Mouse (Mus musculus) forebrain, embryonic 11.5 days (tissue): Measurements from ENCODE around the gene Krt33a. TPM values are rescaled to one million over a fixed set of nuclear protein-coding genes. Genes with fewer than 3 reads are reported as not detected.

Experiments
- ATAC-seq: fragments of 200-750 bp; cut with Nextera tagmentation; replicated peaks from 2 replicates; pipeline ENCODE4 v1.8.0; 2017; ENCODE audit warnings: moderate TSS enrichment; ENCODE audit not compliant: low FRiP score
- DNase-seq: peaks from one replicate; pipeline ENCODE4 v3.0.0-alpha.2; 2017; ENCODE audit warnings: low spot score
- H3K27ac ChIP-seq: fragments of 300-500 bp; sonication (generic); 2 replicates; pipeline ENCODE4 v1.5.1; 2014; ENCODE audit warnings: low read depth, low read length
- H3K27me3 ChIP-seq: fragments of 300-500 bp; sonication (generic); 2 replicates; pipeline ENCODE4 v1.6.1; 2014; ENCODE audit warnings: mild to moderate bottlenecking, low read length, mixed read lengths; ENCODE audit not compliant: control insufficient read depth, insufficient read depth
- H3K36me3 ChIP-seq: fragments of 300-500 bp; sonication (generic); 2 replicates; pipeline ENCODE4 v1.6.1; 2014; ENCODE audit warnings: mild to moderate bottlenecking, low read length, moderate library complexity, mixed read lengths; ENCODE audit not compliant: control insufficient read depth, insufficient read depth
- H3K4me1 ChIP-seq: fragments of 300-500 bp; sonication (generic); replicated peaks from 2 replicates; pipeline ENCODE4 v1.6.1; 2014; ENCODE audit warnings: low read length, mixed read lengths; ENCODE audit not compliant: control insufficient read depth, insufficient read depth
- H3K4me2 ChIP-seq: fragments of 300-500 bp; sonication (generic); 2 replicates; pipeline ENCODE4 v1.6.1; 2014; ENCODE audit warnings: low read depth, mild to moderate bottlenecking, low read length, moderate library complexity, mixed read lengths; ENCODE audit not compliant: severe bottlenecking
- H3K4me3 ChIP-seq: fragments of 300-500 bp; sonication (generic); 2 replicates; pipeline ENCODE4 v1.5.1; 2014; ENCODE audit warnings: low read depth, low read length
- H3K9ac ChIP-seq: fragments of 300-500 bp; sonication (generic); 2 replicates; pipeline ENCODE4 v1.6.1; 2014; ENCODE audit warnings: low read length
- H3K9me3 ChIP-seq: fragments of 300-500 bp; sonication (generic); 2 replicates; pipeline ENCODE4 v1.6.1; 2016; ENCODE audit warnings: low read length, mixed read lengths; ENCODE audit not compliant: control insufficient read depth
- WGBS: fragments of 180-500 bp; shearing (Covaris S2); extraction: QIAGEN DNeasy Blood & Tissue Kit; methylation state at CpG from one replicate; pipeline ENCODE4 v1.1.7; 2014; 5-methylcytosine and 5-hydroxymethylcytosine counted together
- polyA plus RNA-seq: library from polyadenylated mRNA; unstranded; fragments of >200 nt; fragmentation: Nextera tagmentation; extraction: Ambion mirVana; gene quantifications from 2 replicates; pipeline ENCODE4 v1.2.1, GENCODE M21; 2014

Krt33a gene
- polyA plus RNA-seq, 1 experiment from 2014 or later = not detected

DNA sequence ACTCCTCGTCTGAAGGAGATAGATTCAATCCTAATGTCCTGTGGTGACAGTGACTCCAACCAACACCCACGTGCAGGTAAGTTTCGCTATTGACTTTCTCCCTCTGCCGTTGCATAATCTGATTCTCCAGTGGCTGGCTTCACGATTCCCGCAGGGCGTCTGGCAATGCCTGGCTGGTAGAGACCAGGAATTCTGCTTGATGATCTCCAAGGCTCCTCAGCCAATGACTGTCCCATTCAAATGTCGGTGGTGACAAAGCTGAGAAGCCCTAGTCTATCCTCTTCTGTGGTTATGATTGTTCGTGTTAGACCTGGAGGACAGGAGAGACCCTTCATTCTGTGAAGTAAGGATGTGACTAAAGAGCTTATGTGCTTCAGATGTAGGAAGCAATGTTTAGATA is 33.3 kb downstream of the Krt33a start:
- no peak overlapping the region for H3K4me3 ChIP-seq
- H3K27ac ChIP-seq = no peak overlapping the region
- no peaks in the 10 kb centered on the region for H3K4me1 ChIP-seq
- no peaks in the 10 kb centered on the region for H3K36me3 ChIP-seq
- DNase-seq = no peak
- H3K4me2 ChIP-seq = no peak overlapping the region
- ATAC-seq = no peak
- WGBS = 89% methylated on average over 9 of the region's 9 CpGs
- no peaks in the 10 kb centered on the region for H3K27me3 ChIP-seq
- no peak overlapping the region for H3K9ac ChIP-seq
- H3K9me3 ChIP-seq = no peaks in the 10 kb centered on the region

DNA sequence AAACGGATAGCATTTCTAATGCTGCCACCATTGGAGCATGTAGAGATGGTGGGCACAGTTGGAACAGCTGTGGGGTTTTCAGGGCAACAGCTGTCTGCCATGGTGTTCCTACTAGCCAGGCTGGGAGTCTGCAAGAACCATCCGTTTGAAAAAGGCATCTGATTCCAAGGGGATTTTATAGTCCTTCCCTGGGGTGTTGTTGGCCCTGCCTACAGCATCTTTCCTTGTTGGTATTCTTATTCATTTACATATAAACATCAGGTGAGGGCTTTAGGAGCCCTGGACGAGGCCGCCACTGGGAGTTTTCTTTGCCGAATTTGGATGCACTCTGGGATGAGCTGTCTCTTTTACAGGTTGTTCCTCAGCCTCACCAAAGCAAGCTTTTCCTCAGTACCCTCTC is 37.1 kb downstream of the Krt33a start, which contains the start of gene Krtap29-1:
Krtap29-1 (minus strand) TSS at position 101 of the 400 bp plus-strand sequence.
- no peak within 1 kb of the TSS for H3K27ac ChIP-seq
- ATAC-seq = no peak
- WGBS = 77% methylated on average over 5 of the region's 5 CpGs

DNA sequence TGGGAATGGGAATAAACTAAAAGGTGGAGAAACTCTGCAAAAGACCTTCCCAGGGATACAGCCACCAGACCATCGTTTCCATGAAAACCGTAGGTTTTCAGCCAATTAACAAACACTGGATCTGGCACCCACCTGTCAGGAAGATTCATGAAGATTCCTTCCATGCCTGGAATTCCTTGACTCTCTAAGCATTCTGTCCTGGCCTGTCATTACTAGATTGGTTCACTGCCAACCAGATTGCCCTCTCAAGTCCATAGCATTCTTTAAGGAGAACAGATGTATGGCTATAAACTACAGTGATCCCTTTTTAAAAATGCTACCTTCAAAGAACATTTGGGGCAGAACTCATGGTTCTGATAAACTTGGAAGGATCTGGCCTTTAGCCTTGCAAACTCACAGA is 50.1 kb downstream of the Krt33a start:
- H3K9me3 ChIP-seq = no peaks in the 10 kb centered on the region

More for the DNA sequence above, 37.1 kb downstream of the Krt33a start, which contains the start of gene Krtap29-1:
- Histone ChIP-seq H3K36me3 (no peaks in the 10 kb centered on the region), H3K27me3 (no peaks in the 10 kb centered on the region), H3K4me1 (no peaks in the 10 kb centered on the region), H3K4me3 (no peak within 1 kb of the TSS), H3K4me2 (no peak within 1 kb of the TSS), H3K9ac (no peak within 1 kb of the TSS), H3K9me3 (no peaks in the 10 kb centered on the region)
- DNase-seq = no peak

DNA sequence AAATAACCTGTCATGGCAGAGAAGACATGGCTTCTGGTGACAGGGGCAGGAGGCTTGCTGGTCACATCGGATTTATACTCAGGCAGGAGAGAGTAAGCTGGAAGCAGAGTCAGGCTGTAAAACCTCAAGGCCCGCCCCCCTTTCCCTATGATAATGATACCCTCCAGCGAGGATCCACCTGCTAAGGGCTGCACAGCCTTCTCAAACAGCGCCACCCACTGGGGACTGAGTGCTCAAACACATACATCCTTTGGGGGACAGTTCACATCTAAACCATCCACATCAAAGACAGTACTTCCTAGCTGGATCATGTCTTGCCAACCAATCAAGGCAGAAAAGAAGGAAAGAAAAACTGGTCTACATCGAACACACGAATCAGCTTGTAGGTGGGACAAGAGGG is 51.8 kb downstream of the Krt33a start:
- WGBS = 50% methylated on average over 6 of the region's 6 CpGs
- Histone ChIP-seq H3K36me3 (no peaks in the 10 kb centered on the region), H3K4me1 (no peaks in the 10 kb centered on the region), H3K4me2 (no peak overlapping the region), H3K27me3 (no peaks in the 10 kb centered on the region), H3K9ac (no peak overlapping the region), H3K4me3 (no peak overlapping the region), H3K27ac (no peak overlapping the region), H3K9me3 (no peaks in the 10 kb centered on the region)
- ATAC-seq = no peak
- DNase-seq = no peak

More for the DNA sequence above, 50.1 kb downstream of the Krt33a start:
- H3K36me3 ChIP-seq = no peaks in the 10 kb centered on the region
- no peak overlapping the region for H3K27ac ChIP-seq
- 85% methylated on average over 2 of the region's 2 CpGs for WGBS
- H3K4me3 ChIP-seq = no peak overlapping the region
- H3K4me1 ChIP-seq = no peaks in the 10 kb centered on the region
- H3K4me2 ChIP-seq = no peak overlapping the region
- H3K27me3 ChIP-seq = no peaks in the 10 kb centered on the region
- no peak overlapping the region for H3K9ac ChIP-seq
- DNase-seq (no peak), ATAC-seq (no peak)

Other genes starting within 250 kb of the Krt33a start
- gene Gm11595, start 243.3 kb downstream of the Krt33a start, polyA plus RNA-seq = not detected in 2 replicates
- not detected in 2 replicates for gene Krtap4-8, start 235.5 kb downstream of the Krt33a start, polyA plus RNA-seq
- gene Krtap4-9, start 231.0 kb downstream of the Krt33a start, polyA plus RNA-seq = not detected in 2 replicates
- gene Gm11596, start 222.7 kb downstream of the Krt33a start, polyA plus RNA-seq = not detected in 2 replicates
- not detected in 2 replicates for gene Gm11569, start 217.3 kb downstream of the Krt33a start, polyA plus RNA-seq
- not detected in 2 replicates for gene Gm11554, start 211.8 kb downstream of the Krt33a start, polyA plus RNA-seq
- not detected in 2 replicates for gene Krtap4-13, start 206.3 kb downstream of the Krt33a start, polyA plus RNA-seq
- gene Gm11564, start 200.5 kb downstream of the Krt33a start, polyA plus RNA-seq = not detected in 2 replicates
- gene 2300003K06Rik, start 178.1 kb downstream of the Krt33a start, polyA plus RNA-seq = not detected in 2 replicates
- gene Krtap4-16, start 164.6 kb downstream of the Krt33a start, polyA plus RNA-seq = not detected in 2 replicates
- not detected in 2 replicates for gene Gm11568, start 158.3 kb downstream of the Krt33a start, polyA plus RNA-seq
- not detected in 2 replicates for gene Gm11559, start 151.7 kb downstream of the Krt33a start, polyA plus RNA-seq
- not detected in 2 replicates for gene Krtap9-1, start 142.8 kb downstream of the Krt33a start, polyA plus RNA-seq
- not detected in 2 replicates for gene Gm11567, start 137.0 kb downstream of the Krt33a start, polyA plus RNA-seq
- gene Krtap31-1, start 108.3 kb downstream of the Krt33a start, polyA plus RNA-seq = not detected in 2 replicates
- not detected in 2 replicates for gene Gm11565, start 101.5 kb downstream of the Krt33a start, polyA plus RNA-seq
- not detected in 2 replicates for gene Krtap31-2, start 79.9 kb downstream of the Krt33a start, polyA plus RNA-seq
- gene Krtap9-5, start 67.7 kb downstream of the Krt33a start, polyA plus RNA-seq = not detected in 2 replicates
- gene Krtap29-1, start 37.2 kb downstream of the Krt33a start, polyA plus RNA-seq = not detected in 2 replicates
- not detected in 2 replicates for gene Krtap16-1, start 29.6 kb downstream of the Krt33a start, polyA plus RNA-seq
- not detected in 2 replicates for gene Krtap17-1, start 22.2 kb downstream of the Krt33a start, polyA plus RNA-seq
- not detected in 2 replicates for gene Krt33b, start 13.7 kb upstream of the Krt33a start, polyA plus RNA-seq
- not detected in 2 replicates for gene Krt34, start 25.3 kb upstream of the Krt33a start, polyA plus RNA-seq
- gene Krt31, start 34.3 kb upstream of the Krt33a start, polyA plus RNA-seq = not detected in 2 replicates
- not detected in 2 replicates for gene Krt32, start 72.0 kb upstream of the Krt33a start, polyA plus RNA-seq
- not detected in 2 replicates for gene Krt35, start 80.0 kb upstream of the Krt33a start, polyA plus RNA-seq
- not detected in 2 replicates for gene Krt36, start 89.4 kb upstream of the Krt33a start, polyA plus RNA-seq
- gene Krt13, start 105.4 kb upstream of the Krt33a start, polyA plus RNA-seq = not detected in 2 replicates
- 0.90 and 1.2 TPM in 2 replicates for gene Krt15, start 119.7 kb upstream of the Krt33a start, polyA plus RNA-seq
- gene Krt19, start 132.5 kb upstream of the Krt33a start, polyA plus RNA-seq = 3.0 and 4.0 TPM in 2 replicates
- not detected in 2 replicates for gene Krt9, start 177.0 kb upstream of the Krt33a start, polyA plus RNA-seq
- 1.6 and 1.7 TPM in 2 replicates for gene Krt14, start 191.3 kb upstream of the Krt33a start, polyA plus RNA-seq
- not detected in 2 replicates for gene Krt16, start 232.7 kb upstream of the Krt33a start, polyA plus RNA-seq
- gene Krt17, start 244.8 kb upstream of the Krt33a start, polyA plus RNA-seq = not detected in 2 replicates